Mouse (Mus musculus) testis, adult 2 months (tissue): ENCODE measurements at regions not wholly inside any gene's neighbourhood (a gene's known extent, or its start where the extent isn't known, plus 50 kb on each side); places are given as distances from the start of the nearest gene placed in this dataset.

ENCODE experiments used
- CTCF ChIP-seq: fragments of 200-500 bp; IDR thresholded peaks from 2 replicates; pipeline ENCODE4 v1.5.1; 2012; ENCODE audit warnings: low read depth, mild to moderate bottlenecking, inconsistent platforms, low read length, moderate library complexity; ENCODE audit not compliant: control insufficient read depth, insufficient read depth, insufficient replicate concordance
- POLR2A ChIP-seq: fragments of 200-500 bp; IDR thresholded peaks from 2 replicates; pipeline ENCODE4 v1.6.1; 2012; ENCODE audit warnings: low read depth, mild to moderate bottlenecking, inconsistent platforms, low read length, moderate library complexity; ENCODE audit not compliant: control insufficient read depth

GRCm38 (mm10) chr11:30366491-30366890 lies 98.5 kb upstream of the Sptbn1 start:
- no peak for TF ChIP-seq CTCF
- no peak for TF ChIP-seq POLR2A
